Mouse (Mus musculus) midbrain, embryonic 10.5 days (tissue): ENCODE measurements around the gene Wasl. TPM values are rescaled to one million over a fixed set of nuclear protein-coding genes. Genes with fewer than 3 reads are reported as not detected.

Experiments
- DNase-seq: peaks from one replicate; pipeline ENCODE4 v3.0.0-alpha.2; 2017; ENCODE audit warnings: low spot score
- H3K27ac ChIP-seq: fragments of 300-500 bp; sonication (generic); replicated peaks from 2 replicates; pipeline ENCODE4 v1.5.1; 2016; ENCODE audit warnings: mild to moderate bottlenecking
- H3K27me3 ChIP-seq: fragments of 300-500 bp; sonication (generic); 2 replicates; pipeline ENCODE4 v1.6.1; 2016; ENCODE audit warnings: low read depth, mild to moderate bottlenecking; ENCODE audit not compliant: poor library complexity, severe bottlenecking
- H3K36me3 ChIP-seq: fragments of 300-500 bp; sonication (generic); 2 replicates; pipeline ENCODE4 v1.6.1; 2016; ENCODE audit warnings: mild to moderate bottlenecking, moderate library complexity
- H3K4me1 ChIP-seq: fragments of 300-500 bp; sonication (generic); 2 replicates; pipeline ENCODE4 v1.6.1; 2016
- H3K4me3 ChIP-seq: fragments of 300-500 bp; sonication (generic); 2 replicates; pipeline ENCODE4 v1.5.1; 2016; ENCODE audit warnings: mild to moderate bottlenecking, moderate library complexity
- H3K9me3 ChIP-seq: fragments of 300-500 bp; sonication (generic); replicated peaks from 2 replicates; pipeline ENCODE4 v1.6.1; 2016; ENCODE audit warnings: mild to moderate bottlenecking
- WGBS: fragments of 180-500 bp; shearing (Covaris S2); methylation state at CpG from one replicate; pipeline ENCODE4 v1.1.7; 2016; 5-methylcytosine and 5-hydroxymethylcytosine counted together
- polyA plus RNA-seq: library from polyadenylated mRNA; unstranded; fragments of >200 nt; fragmentation: Nextera tagmentation; extraction: Ambion mirVana; gene quantifications from 2 replicates; pipeline ENCODE4 v1.2.1, GENCODE M21; 2016

Gene Wasl
- polyA plus RNA-seq, 1 experiment from 2014 or later, result 62.0 TPM

- Histone ChIP-seq H3K4me3 (no peak overlapping the region), H3K27ac (no peak overlapping the region), H3K4me1 (no peaks in the 10 kb centered on the region), H3K9me3 (no peaks in the 10 kb centered on the region), H3K36me3 (peaks cover 11% of the 10 kb centered on the region), H3K27me3 (no peaks in the 10 kb centered on the region)
- no peak for DNase-seq
- 93% methylated on average over 4 of the region's 4 CpGs for WGBS
Measured at GRCm38 (mm10) chr6:24641286-24641685, 23.5 kb downstream of the Wasl start.

DNA sequence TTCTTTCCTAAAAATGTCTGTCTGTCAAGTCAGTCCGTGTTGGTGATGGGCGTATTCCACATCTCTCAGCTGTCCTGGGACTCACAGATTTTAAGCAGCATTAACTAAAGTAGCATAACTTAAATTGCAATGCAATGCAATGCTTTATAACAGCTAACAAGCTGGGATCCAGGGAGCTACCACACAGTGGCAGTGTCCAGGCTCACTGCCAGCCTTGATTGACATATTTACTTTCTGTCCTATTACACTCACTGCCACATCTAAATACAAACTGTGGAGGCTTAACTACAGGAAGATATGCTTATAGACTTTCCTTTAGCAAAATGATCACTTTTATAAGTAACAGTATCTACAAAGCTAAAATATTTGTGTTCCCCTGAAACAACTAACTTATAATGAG is 29.0 kb downstream of the Wasl start:
- no peaks in the 10 kb centered on the region for H3K9me3 ChIP-seq
- WGBS, result 94% methylated on average over 2 of the region's 2 CpGs
- no peak overlapping the region for H3K27ac ChIP-seq
- no peak overlapping the region for H3K4me3 ChIP-seq
- H3K4me1 ChIP-seq, result no peaks in the 10 kb centered on the region
- DNase-seq, result no peak
- H3K27me3 ChIP-seq, result no peaks in the 10 kb centered on the region
- peaks cover 40% of the 10 kb centered on the region for H3K36me3 ChIP-seq

DNA sequence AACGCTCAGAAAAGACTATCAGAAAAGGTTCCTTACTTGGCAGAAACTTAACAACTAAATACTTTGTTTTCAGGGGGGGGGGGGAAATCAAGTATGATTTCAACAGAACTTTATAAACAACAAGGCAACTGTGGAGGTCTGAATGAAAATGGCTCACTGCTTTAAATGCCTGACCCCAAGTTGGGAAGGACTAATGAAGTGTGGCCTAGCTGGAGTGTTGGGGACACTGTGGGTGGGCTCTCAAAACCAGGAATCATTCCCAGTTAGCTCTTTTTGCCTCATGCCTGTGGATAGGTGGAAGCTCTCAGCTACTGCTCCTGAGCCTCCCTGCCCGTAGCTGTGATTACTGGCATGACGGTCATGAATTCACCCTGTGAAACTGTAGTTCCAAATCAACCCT is 30.7 kb downstream of the Wasl start:
- DNase-seq, result no peak
- Histone ChIP-seq H3K27me3 (no peaks in the 10 kb centered on the region), H3K4me3 (no peak overlapping the region), H3K27ac (no peak overlapping the region), H3K9me3 (no peaks in the 10 kb centered on the region), H3K4me1 (no peaks in the 10 kb centered on the region), H3K36me3 (peaks cover 40% of the 10 kb centered on the region)
- 92% methylated on average over 3 of the region's 3 CpGs for WGBS

GRCm38 (mm10) chr6:24632061-24632460 is 32.7 kb downstream of the Wasl start:
- DNase-seq, result no peak
- no peak overlapping the region for H3K4me3 ChIP-seq
- 84% methylated on average over 4 of the region's 4 CpGs for WGBS

GRCm38 (mm10) chr6:24628499-24628898 is 36.3 kb downstream of the Wasl start:
- no peaks in the 10 kb centered on the region for H3K4me1 ChIP-seq
- H3K9me3 ChIP-seq, result no peaks in the 10 kb centered on the region
- H3K4me3 ChIP-seq, result no peak overlapping the region
- peaks cover 41% of the 10 kb centered on the region for H3K36me3 ChIP-seq
- H3K27me3 ChIP-seq, result no peaks in the 10 kb centered on the region
- 90% methylated on average over 1 of the region's 1 CpGs for whole genome bisulfite sequencing
- no peak for DNase-seq
- no peak overlapping the region for H3K27ac ChIP-seq

More at GRCm38 (mm10) chr6:24632061-24632460, 32.7 kb downstream of the Wasl start:
- no peaks in the 10 kb centered on the region for H3K9me3 ChIP-seq
- H3K27ac ChIP-seq, result no peak overlapping the region
- H3K36me3 ChIP-seq, result peaks cover 37% of the 10 kb centered on the region
- no peaks in the 10 kb centered on the region for H3K4me1 ChIP-seq
- no peaks in the 10 kb centered on the region for H3K27me3 ChIP-seq

- no peaks in the 10 kb centered on the region for H3K9me3 ChIP-seq
- 67% methylated on average over 5 of the region's 5 CpGs for WGBS
- H3K27ac ChIP-seq, result no peak overlapping the region
- H3K36me3 ChIP-seq, result peaks cover 41% of the 10 kb centered on the region
- DNase-seq, result peak; percentile 32
- no peaks in the 10 kb centered on the region for H3K4me1 ChIP-seq
- H3K4me3 ChIP-seq, result no peak overlapping the region
- no peaks in the 10 kb centered on the region for H3K27me3 ChIP-seq
Measured at GRCm38 (mm10) chr6:24627586-24628030, 37.2 kb downstream of the Wasl start.

DNA sequence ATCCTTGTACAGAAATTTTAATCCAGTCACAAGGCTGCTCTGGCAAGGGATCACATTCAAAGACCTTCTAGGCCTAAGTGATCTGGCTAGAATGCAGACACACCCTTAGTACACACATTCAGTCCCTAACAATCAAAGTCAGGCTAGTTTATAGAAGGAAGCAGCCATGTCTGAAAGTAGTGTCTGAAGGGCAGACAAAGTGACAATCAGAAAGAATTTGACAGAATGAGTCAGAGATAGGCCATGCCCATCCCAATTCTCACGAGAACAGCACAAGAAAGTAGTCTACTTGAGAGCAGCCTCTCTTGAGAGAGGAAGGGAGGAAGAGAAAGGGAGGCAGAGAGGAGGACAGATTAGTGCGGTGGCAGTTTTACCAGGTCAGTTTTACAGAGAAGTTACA is 42.7 kb downstream of the Wasl start:
- H3K27ac ChIP-seq, result no peak overlapping the region
- DNase-seq, result no peak
- WGBS, result 88% methylated on average over 2 of the region's 2 CpGs

DNA sequence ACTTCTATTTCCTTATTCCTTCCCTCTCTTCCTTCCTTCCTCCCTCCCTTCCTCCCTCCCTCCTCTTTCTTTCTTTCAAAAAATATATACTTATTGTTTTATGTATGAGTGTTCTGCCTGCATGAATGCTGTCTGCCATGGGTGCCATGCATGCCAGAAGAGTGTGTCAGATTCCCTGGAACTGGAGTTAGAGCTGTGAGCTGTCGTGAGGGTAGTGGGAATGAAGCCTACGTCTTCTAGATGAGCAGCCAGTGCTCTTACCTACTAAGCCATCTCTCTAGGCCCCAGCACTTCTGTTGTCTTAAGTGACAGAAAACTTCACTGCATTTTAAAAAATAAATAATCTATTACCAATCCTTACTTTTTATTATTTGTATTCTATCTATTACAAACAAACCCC is 43.9 kb downstream of the Wasl start:
- Histone ChIP-seq H3K36me3 (peaks cover 73% of the 10 kb centered on the region), H3K27me3 (no peaks in the 10 kb centered on the region), H3K27ac (no peak overlapping the region), H3K9me3 (no peaks in the 10 kb centered on the region), H3K4me1 (no peaks in the 10 kb centered on the region), H3K4me3 (no peak overlapping the region)
- WGBS, result 93% methylated on average over 2 of the region's 2 CpGs
- no peak for DNase-seq

More for the DNA sequence above, 42.7 kb downstream of the Wasl start:
- Histone ChIP-seq H3K9me3 (no peaks in the 10 kb centered on the region), H3K4me3 (no peak overlapping the region), H3K4me1 (no peaks in the 10 kb centered on the region), H3K27me3 (no peaks in the 10 kb centered on the region), H3K36me3 (peaks cover 68% of the 10 kb centered on the region)

GRCm38 (mm10) chr6:24619285-24620045 is 45.3 kb downstream of the Wasl start:
- Histone ChIP-seq H3K27me3 (no peaks in the 10 kb centered on the region), H3K36me3 (peaks cover 76% of the 10 kb centered on the region), H3K4me1 (no peaks in the 10 kb centered on the region), H3K4me3 (no peak overlapping the region), H3K27ac (no peak overlapping the region), H3K9me3 (no peaks in the 10 kb centered on the region)
- WGBS, result 78% methylated on average over 6 of the region's 6 CpGs
- no peak for DNase-seq

- H3K4me3 ChIP-seq, result no peak overlapping the region
- no peak for DNase-seq
- WGBS, result 86% methylated on average over 4 of the region's 4 CpGs
- no peak overlapping the region for H3K27ac ChIP-seq
- no peaks in the 10 kb centered on the region for H3K27me3 ChIP-seq
- no peaks in the 10 kb centered on the region for H3K9me3 ChIP-seq
- no peaks in the 10 kb centered on the region for H3K4me1 ChIP-seq
- peaks cover 73% of the 10 kb centered on the region for H3K36me3 ChIP-seq
Measured at GRCm38 (mm10) chr6:24616746-24617145, 48.1 kb downstream of the Wasl start.

GRCm38 (mm10) chr6:24613918-24614317 is 50.9 kb downstream of the Wasl start:
- H3K36me3 ChIP-seq, result peaks cover 65% of the 10 kb centered on the region
- WGBS, result 55% methylated on average over 4 of the region's 4 CpGs

GRCm38 (mm10) chr6:24613346-24613745 is 51.5 kb downstream of the Wasl start:
- 94% methylated on average over 6 of the region's 6 CpGs for WGBS
- no peaks in the 10 kb centered on the region for H3K4me1 ChIP-seq
- H3K9me3 ChIP-seq, result no peaks in the 10 kb centered on the region
- H3K27ac ChIP-seq, result no peak overlapping the region
- H3K36me3 ChIP-seq, result peaks cover 59% of the 10 kb centered on the region
- H3K27me3 ChIP-seq, result no peaks in the 10 kb centered on the region
- no peak overlapping the region for H3K4me3 ChIP-seq
- no peak for DNase-seq

More at GRCm38 (mm10) chr6:24613918-24614317, 50.9 kb downstream of the Wasl start:
- H3K9me3 ChIP-seq, result no peaks in the 10 kb centered on the region
- no peaks in the 10 kb centered on the region for H3K4me1 ChIP-seq
- H3K27me3 ChIP-seq, result no peaks in the 10 kb centered on the region
- H3K4me3 ChIP-seq, result no peak overlapping the region
- H3K27ac ChIP-seq, result no peak overlapping the region
- DNase-seq, result no peak

DNA sequence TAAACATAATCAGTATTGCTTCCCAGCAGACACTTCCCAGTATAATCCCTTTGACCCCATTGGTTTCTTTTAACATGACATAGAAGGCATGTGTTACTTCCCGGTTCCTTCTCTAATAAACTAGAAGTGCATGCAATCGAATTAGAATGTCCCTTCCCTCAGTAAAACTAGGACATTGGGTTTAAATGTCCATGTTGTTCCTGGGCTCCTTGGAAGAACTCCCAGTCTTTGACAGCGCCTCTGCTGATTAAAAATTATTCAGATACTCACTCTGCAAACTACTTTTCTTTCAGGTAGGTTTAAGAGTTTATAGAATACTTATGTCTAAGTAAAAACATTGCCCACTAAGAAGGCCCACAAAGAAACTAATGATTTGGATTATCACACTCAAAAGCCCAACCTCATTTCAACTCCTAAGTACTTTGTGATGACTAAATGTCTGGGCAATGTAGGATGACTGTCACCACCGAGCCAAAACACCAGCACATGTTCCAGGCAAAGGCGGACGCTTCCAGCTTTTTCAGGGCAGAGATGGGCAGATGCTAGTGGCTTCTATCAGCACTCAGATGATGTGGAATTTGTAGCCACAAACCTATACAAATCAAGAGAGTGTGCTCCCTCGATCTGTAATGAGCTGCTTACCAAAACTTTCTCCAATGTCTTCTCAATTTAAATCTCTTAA is 52.6 kb downstream of the Wasl start:
- Histone ChIP-seq H3K4me1 (no peaks in the 10 kb centered on the region), H3K4me3 (no peak overlapping the region), H3K36me3 (peaks cover 48% of the 10 kb centered on the region), H3K9me3 (no peaks in the 10 kb centered on the region), H3K27me3 (no peaks in the 10 kb centered on the region), H3K27ac (no peak overlapping the region)
- DNase-seq, result no peak
- WGBS, result 94% methylated on average over 7 of the region's 7 CpGs
